Mouse (Mus musculus): ENCODE data around the gene Ints13.

The Ints13 gene

DNA sequence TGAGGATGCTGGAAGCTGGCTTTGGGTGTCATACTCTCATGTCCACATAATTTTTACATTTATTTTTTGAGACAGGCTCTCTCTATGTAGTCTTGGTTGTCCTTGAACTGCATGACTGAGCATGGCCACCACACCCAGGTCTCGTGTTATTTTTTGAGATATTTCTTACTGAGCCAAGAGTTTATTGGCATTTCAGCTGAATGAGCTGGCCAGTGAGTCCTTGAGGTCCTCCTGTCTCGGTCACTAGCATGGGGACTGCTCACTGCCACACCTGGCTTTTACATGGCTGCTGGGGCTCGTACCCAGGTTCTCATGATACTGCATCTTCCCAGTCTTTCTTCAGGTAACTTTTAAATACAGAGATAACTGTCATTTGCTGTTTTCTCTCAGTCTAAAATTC, 37.2 kb downstream of the Ints13 start:
- DNase-seq (ENCODE audit: low read depth, low spot score): no peak

- DNase-seq (ENCODE audit: low read depth, low spot score): no peak
These were observed 39.0 kb downstream of the Ints13 start for GRCm38 (mm10) chr6:146538661-146539060.

DNA sequence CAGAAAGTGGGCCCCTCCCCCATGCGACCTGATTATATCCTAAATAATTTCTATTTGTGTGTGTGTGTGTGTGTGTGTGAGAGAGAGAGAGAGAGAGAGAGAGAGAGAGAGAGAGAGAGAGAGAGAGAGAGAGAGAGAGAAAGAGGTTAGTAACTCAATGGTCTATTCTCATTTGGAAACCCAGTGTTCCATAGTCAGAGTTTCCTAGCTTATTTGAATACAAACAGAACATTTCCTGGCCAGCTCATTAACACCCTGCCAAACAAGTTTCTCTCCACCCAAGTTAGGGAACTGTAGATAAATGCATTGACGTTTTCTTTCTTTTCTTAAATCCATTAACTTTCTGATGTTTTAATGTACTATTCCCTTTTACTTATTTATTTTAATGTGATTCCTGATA, 39.6 kb downstream of the Ints13 start:
- DNase-seq (ENCODE audit: low read depth, low spot score): no peak

DNA sequence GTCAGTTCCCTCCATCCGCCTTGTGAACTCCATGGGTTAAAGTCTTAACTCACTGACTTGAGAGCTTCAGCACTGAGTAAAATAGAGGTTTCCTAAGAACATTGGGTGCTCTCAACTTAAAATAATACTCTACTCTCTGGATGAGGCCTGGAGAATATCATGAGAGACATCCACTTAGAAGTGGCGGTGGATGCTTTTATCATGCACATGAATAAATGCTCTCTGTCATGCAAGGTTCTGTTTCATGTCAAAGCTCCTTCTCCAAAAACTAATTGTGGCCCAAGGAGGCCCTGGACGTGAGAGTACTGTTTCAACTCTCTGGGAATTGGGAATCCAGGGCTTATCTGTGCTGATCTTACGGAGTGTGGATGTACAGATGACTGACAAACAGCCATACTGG, 40.5 kb downstream of the Ints13 start:
- DNase-seq (ENCODE audit: low read depth, low spot score): peak; percentile 23

DNA sequence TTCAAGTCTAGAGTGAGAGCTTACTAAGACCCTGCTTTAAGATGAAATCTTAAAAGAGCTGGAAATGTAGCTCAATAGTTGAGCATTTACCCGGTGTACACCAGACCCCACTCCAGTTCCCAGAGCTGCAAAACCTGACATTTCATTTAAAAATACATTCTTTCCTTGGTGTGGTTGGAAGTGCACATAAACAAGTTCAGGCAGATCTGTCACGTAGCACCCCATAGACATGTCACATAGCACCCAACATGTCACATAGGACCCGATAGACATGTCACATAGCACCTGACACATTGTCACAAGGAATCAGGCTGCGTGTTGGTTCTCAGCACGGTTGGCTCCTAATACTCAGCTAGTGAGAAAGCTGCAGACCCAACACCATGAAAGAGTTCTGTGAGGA, 42.1 kb downstream of the Ints13 start:
- no peak for DNase-seq (ENCODE audit: low read depth, low spot score)

- DNase-seq (ENCODE audit: low read depth, low spot score): no peak
These were observed 44.5 kb downstream of the Ints13 start for GRCm38 (mm10) chr6:146533146-146533545.

DNA sequence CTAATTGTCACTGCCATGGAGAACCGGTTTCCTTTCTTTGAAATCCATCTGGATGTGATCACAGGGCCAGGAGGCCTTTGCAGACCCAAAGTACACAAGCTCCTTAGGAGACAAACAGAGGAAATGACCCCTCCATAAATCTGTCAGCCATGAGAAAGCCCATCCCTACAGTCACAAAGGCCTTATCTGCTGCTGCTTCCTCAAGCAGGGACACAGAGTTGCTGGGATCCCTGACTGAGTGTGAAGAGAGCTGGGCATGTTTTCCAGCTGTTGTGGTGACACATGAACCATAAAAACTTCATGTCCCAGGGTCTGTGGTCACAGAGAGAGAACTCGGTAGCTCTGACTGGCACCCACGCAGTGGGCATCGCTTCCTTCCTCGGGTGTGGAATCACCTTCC, 46.9 kb downstream of the Ints13 start:
- DNase-seq (ENCODE audit: low read depth, low spot score): peak; percentile 83

DNA sequence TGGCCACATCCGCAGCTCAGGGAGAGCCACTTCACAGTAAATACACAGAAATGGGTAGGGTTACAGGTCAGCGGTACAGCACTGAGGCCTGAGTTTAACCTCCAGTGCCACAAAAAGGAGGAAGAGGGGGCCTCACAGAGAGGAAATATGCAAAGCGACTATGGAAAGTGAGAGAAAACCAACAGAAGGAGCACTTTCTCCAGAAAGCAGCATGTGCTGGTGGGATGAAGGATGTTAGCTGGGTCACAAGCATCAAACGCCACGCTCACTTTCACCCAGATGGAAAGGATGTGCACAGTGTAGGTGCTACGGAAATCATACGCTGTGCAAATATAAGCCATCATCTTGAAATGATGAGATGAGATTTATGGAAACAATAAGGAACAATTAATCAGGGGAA, 47.3 kb downstream of the Ints13 start:
- peak; percentile 12 for DNase-seq (ENCODE audit: low read depth, low spot score)

DNA sequence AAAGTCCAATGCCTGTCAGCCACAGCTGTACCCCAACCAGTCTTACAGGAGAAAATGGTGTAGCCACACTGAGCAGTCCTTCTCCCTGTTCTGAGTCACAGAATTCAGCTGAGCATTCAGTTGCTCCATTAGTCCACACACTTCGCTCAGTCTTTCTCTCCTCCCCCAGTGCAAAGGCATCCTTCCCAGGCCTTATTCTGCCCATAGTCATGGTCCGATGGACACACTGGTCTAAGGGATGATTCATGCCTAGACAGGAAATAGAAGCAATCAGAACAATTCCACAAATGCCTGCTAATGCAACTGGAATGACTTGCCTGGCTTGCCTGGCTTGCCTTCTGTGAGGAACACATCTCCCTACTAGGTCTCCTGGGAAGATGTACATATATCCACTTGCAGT, 50.1 kb downstream of the Ints13 start:
- no peak for DNase-seq (ENCODE audit: low read depth, low spot score)

DNA sequence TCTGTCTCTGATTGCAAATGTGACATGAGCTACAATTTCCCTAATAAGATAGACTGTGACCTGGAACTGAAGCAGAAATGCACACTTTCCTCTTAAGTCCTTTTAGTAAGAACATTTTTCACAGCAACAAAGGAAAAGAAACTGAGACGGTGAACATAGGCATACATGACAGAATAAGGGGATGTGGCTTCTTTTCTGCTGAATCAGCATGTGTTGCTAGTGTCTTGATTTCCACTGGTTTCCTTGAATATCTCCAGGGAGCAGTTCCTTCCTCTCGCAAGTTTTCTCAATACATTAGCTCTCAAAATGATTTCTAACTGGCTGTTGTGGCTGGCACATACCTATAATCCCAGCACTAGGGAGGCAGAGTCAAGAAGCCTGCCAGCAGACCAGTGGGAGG, 52.1 kb downstream of the Ints13 start:
- DNase-seq (ENCODE audit: low read depth, low spot score): no peak

DNA sequence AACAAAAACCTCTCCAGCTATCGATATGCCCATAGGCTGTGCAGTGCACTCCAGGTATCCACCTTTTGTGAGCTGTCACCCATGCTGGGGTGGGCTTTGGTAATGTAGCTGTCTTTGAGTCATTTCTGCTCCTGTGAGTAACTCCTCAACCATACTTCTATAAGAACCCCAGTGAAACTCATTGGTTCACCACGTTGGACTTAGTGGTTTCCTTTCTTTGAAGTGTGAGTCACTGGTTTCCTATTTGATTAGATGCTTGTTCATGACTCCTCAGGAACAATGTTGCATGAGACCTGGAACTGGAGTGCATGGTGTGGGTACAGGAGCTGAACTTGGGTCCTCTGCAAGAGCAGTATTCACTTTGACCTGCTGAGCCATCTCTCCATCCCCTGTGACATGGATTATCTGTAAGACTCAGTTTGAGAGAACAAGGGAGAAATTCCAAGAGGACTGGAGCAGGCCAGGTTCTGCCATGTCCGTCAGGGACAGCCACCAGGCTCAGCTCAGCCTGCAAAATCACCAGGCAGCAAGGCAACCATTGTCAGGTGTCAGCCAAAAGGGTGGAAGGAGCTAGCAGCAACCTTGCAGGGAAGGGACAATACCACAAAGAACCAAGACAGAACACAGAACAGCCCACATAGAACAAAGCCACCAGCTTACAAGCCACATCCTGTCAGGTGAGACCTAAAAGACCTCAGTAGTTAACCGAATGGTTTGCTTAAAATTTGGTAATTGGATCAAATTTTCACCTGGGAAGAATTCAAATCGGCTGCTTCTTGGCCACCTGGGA, 56.0 kb downstream of the Ints13 start:
- no peak for DNase-seq (ENCODE audit: low read depth, low spot score)

GRCm38 (mm10) chr6:146519019-146519418, 58.6 kb downstream of the Ints13 start:
- DNase-seq (ENCODE audit: low read depth, low spot score): no peak

- DNase-seq (ENCODE audit: low read depth, low spot score): no peak
These were observed 61.7 kb downstream of the Ints13 start for GRCm38 (mm10) chr6:146515936-146516335.

- DNase-seq (ENCODE audit: low read depth, low spot score): no peak
These were observed 63.1 kb downstream of the Ints13 start for GRCm38 (mm10) chr6:146514531-146514948.

DNA sequence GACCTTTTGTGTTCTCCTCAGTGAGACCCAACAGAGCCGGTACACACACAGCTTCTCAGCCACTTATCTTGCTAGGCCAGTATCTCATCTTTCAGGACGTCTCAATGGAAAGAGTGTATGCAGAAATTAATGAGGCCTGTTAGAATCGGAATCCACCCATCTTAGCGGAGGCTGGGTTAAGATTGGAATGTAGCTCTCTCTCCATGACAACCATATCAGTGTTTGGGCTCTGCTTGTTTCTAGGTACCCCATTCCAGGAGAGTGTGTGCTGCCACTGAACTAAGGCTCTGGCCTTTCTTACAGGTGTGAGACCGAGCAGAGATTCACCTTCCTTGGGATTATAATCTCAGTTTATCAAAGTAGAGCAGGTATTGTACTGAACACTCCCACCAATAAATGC, 63.7 kb downstream of the Ints13 start:
- DNase-seq (ENCODE audit: low read depth, low spot score): no peak

- no peak for DNase-seq (ENCODE audit: low read depth, low spot score)
These were observed 64.3 kb downstream of the Ints13 start for GRCm38 (mm10) chr6:146513384-146513783.

DNA sequence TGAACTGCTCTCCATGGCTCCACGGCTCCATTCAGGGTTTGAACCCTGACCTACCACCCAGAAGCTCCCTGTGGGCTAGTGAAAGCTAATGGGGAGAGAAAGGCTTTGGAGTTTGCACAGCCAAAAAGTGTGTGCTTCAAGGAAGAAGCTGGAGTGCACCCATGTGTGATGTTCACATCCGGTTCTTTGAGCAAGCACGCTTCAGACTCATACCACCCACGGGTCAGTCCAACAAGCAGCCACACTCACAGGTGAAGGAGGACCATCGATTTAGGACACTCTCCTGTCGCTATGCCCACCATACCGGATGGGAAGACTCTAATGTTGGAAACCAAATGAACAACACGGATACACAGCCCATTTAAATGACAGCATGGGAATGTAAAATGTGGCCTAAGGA, 66.1 kb downstream of the Ints13 start:
- no peak for DNase-seq (ENCODE audit: low read depth, low spot score)

- DNase-seq (ENCODE audit: low read depth, low spot score): no peak
These were observed 67.7 kb downstream of the Ints13 start for GRCm38 (mm10) chr6:146509891-146510290.

DNA sequence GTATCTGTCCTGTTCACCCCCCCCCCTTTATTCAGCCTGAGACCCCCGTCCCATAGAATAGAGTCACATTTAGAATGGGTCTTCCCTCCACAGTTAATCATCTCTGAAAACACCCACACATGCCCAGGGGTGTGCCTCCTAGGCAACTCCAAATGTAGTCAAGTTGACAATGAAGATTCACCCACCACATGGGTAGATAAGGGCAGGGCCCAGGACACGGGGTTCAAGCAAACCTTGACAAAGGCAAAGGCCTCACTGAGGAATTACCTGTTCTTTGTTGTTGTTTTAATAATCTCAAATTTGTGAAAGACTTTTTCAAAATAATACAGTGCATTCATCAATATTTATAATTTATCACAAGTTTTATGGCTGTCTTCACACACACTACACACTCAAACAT, 73.2 kb downstream of the Ints13 start:
- DNase-seq (ENCODE audit: low read depth, low spot score): no peak

DNA sequence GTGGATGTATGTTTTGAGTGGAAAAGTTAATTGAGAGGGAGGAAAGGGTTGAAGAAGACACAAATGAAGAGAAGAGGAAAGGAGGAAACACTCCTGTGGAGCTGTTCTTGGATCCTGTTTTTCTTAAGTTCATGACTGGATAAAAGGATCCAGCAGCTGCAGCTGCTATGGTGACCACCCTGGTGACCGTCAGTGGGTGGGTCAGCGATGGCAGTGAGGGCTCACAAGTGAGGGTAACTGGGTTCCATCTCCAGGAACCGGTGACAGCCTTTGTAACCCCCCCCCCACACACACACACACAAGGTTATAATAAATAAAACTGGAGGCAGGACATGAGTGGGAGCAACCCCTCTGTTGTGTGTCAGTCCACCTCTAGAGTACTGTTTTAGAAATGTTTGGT, 74.8 kb downstream of the Ints13 start:
- no peak for DNase-seq (ENCODE audit: low read depth, low spot score)

DNA sequence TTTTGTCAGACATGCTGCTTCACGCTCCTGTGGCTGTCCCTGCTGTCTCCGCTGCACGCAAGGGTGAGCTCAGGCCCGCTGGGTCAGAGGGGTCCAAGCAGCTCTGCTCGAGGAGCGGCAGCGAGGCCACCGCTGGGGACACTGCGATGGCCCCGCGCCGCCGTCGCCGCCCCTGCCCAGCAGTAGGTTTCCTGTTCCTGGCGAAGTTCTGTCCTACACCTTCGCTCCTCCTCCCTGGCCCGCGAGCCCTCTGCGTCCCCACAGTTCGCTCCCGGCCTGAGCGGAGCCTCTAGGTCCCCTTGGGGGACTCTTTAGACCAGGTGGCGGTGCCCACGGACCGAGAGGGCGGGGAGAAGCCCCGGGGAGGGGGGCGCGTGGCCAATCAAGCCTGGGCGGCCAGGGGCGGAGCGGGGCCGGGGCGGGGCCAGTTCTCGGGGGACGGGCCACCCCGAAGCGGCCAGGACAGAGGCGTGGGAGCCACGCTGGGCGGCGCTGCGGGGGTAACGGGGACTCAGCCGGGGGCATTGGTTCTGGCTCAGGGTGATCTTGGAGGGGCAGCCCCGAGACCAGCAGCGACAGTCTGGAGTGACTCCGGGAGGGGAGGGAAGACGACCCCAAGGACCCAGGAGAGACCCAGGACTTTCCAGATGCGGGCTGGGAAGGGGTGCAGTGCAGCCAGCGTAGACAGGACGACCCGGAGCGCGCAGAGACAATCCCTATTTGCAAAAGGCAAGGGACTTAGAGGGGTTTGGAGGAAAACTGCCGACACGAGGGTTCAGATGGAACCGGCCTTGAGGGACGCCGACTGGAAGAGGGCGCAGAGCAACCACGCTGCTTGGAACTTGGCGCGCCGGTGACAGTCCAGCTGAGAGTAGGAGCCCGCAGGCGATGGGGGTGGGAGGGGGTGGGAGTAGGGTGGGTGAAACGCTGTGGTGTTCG, 75.5 kb downstream of the Ints13 start, which contains the start of gene Itpr2:
Gene Itpr2 (minus strand): TSS at position 358 of the 939 bp plus-strand sequence.
- DNase-seq (ENCODE audit: low read depth, low spot score): peak; percentile 77

- DNase-seq (ENCODE audit: low read depth, low spot score): peak; percentile 30
These were observed 76.2 kb downstream of the Ints13 start for GRCm38 (mm10) chr6:146501316-146501865.

Data from mesoderm, embryonic 11.5 days (tissue).